Mouse (Mus musculus) kidney, postnatal 0 days (tissue): ENCODE data around the gene Gnpda2. TPM values are rescaled to one million over a fixed set of nuclear protein-coding genes. Genes with fewer than 3 reads are reported as not detected.

Experiments
- ATAC-seq: fragments of 200-750 bp; cut with Nextera tagmentation; replicated peaks from 2 replicates; pipeline ENCODE4 v1.8.0; 2017; ENCODE audit warnings: low read depth, moderate number of reproducible peaks, moderate TSS enrichment, moderate library complexity; ENCODE audit not compliant: low FRiP score
- DNase-seq: peaks from one replicate; pipeline ENCODE4 v3.0.0-alpha.2; 2016; ENCODE audit warnings: low spot score
- H3K27ac ChIP-seq: fragments of 300-500 bp; sonication (generic); 2 replicates; pipeline ENCODE4 v1.5.1; 2014; ENCODE audit warnings: mild to moderate bottlenecking
- H3K27me3 ChIP-seq: fragments of 300-500 bp; sonication (generic); 2 replicates; pipeline ENCODE4 v1.6.1; 2014; ENCODE audit warnings: low read length, mixed read lengths; ENCODE audit not compliant: insufficient read depth
- H3K36me3 ChIP-seq: fragments of 300-500 bp; sonication (generic); 2 replicates; pipeline ENCODE4 v1.6.1; 2014; ENCODE audit warnings: low read length, mixed read lengths; ENCODE audit not compliant: insufficient read depth
- H3K4me1 ChIP-seq: fragments of 300-500 bp; sonication (generic); replicated peaks from 2 replicates; pipeline ENCODE4 v1.6.1; 2014; ENCODE audit warnings: antibody characterized with exemption, low read length, mixed read lengths; ENCODE audit not compliant: insufficient read depth
- H3K4me2 ChIP-seq: fragments of 300-500 bp; sonication (generic); 2 replicates; pipeline ENCODE4 v1.6.1; 2014; ENCODE audit warnings: mild to moderate bottlenecking, low read length, moderate library complexity, mixed read lengths
- H3K4me3 ChIP-seq: fragments of 300-500 bp; sonication (generic); replicated peaks from 2 replicates; pipeline ENCODE4 v1.5.1; 2014; ENCODE audit warnings: low read depth, low read length
- H3K9ac ChIP-seq: fragments of 300-500 bp; sonication (generic); 2 replicates; pipeline ENCODE4 v1.6.1; 2014; ENCODE audit warnings: low read depth, low read length
- H3K9me3 ChIP-seq: fragments of 300-500 bp; sonication (generic); replicated peaks from 2 replicates; pipeline ENCODE4 v1.6.1; 2016; ENCODE audit warnings: low read length, inconsistent platforms, mixed read lengths
- CTCF ChIP-seq: IDR thresholded peaks from 2 replicates; pipeline ENCODE4 v1.5.1; 2016; ENCODE audit warnings: antibody characterized with exemption, low read depth, mild to moderate bottlenecking, moderate library complexity
- WGBS: fragments of 180-500 bp; shearing (Covaris S2); extraction: QIAGEN DNeasy Blood & Tissue Kit; methylation state at CpG from one replicate; pipeline ENCODE4 v1.1.7; 2014; 5-methylcytosine and 5-hydroxymethylcytosine counted together
- polyA plus RNA-seq: library from polyadenylated mRNA; unstranded; fragments of >200 nt; fragmentation: Nextera tagmentation; extraction: Ambion mirVana; gene quantifications from 2 replicates; pipeline ENCODE4 v1.2.1, GENCODE M21; 2015

Gnpda2 gene
- 74.8 and 84.5 TPM in 2 replicates for polyA plus RNA-seq

- WGBS: 2% methylated on average over 42 of the region's 42 CpGs
- peak within 1 kb of the TSS; percentile 87 for H3K9ac ChIP-seq
These were observed at the start of gene Gnpda2 for GRCm38 (mm10) chr5:69591640-69592461. TSS of gene Gnpda2 (minus strand) at chr5:69592340.

GRCm38 (mm10) chr5:69634766-69635165, 42.6 kb upstream of the Gnpda2 start:
- H3K4me3 ChIP-seq: no peak overlapping the region
- H3K4me1 ChIP-seq: no peaks in the 10 kb centered on the region

More at GRCm38 (mm10) chr5:69591640-69592461, at the start of gene Gnpda2:
- DNase-seq (peak; percentile 97), ATAC-seq (peak; percentile 97)
- TF ChIP-seq CTCF: peak; percentile 60
- Histone ChIP-seq H3K36me3 (no peaks in the 10 kb centered on the region), H3K4me3 (peak within 1 kb of the TSS; percentile 77), H3K27me3 (no peaks in the 10 kb centered on the region), H3K9me3 (no peaks in the 10 kb centered on the region), H3K4me1 (peaks cover 3% of the 10 kb centered on the region; the same call in 1 of the 2 replicates), H3K27ac (peak within 1 kb of the TSS; percentile 83), H3K4me2 (peak within 1 kb of the TSS; percentile 82)

GRCm38 (mm10) chr5:69620899-69621298, 28.8 kb upstream of the Gnpda2 start:
- Histone ChIP-seq H3K27me3 (no peaks in the 10 kb centered on the region), H3K9me3 (no peaks in the 10 kb centered on the region), H3K9ac (no peak overlapping the region), H3K4me2 (no peak overlapping the region), H3K36me3 (no peaks in the 10 kb centered on the region), H3K27ac (no peak overlapping the region), H3K4me1 (no peaks in the 10 kb centered on the region), H3K4me3 (no peak overlapping the region)
- WGBS: 81% methylated on average over 1 of the region's 1 CpGs
- TF ChIP-seq CTCF: no peak
- ATAC-seq (no peak), DNase-seq (no peak)

More at GRCm38 (mm10) chr5:69634766-69635165, 42.6 kb upstream of the Gnpda2 start:
- WGBS: 60% methylated on average over 4 of the region's 4 CpGs
- Histone ChIP-seq H3K27me3 (no peaks in the 10 kb centered on the region), H3K9me3 (no peaks in the 10 kb centered on the region), H3K4me2 (no peak overlapping the region), H3K36me3 (no peaks in the 10 kb centered on the region), H3K9ac (no peak overlapping the region), H3K27ac (no peak overlapping the region)
- DNase-seq (no peak), ATAC-seq (no peak)
- no peak for TF ChIP-seq CTCF

GRCm38 (mm10) chr5:69613209-69613796, 21.2 kb upstream of the Gnpda2 start:
- Histone ChIP-seq H3K4me2 (no peak overlapping the region), H3K36me3 (no peaks in the 10 kb centered on the region), H3K9me3 (no peaks in the 10 kb centered on the region), H3K4me1 (no peaks in the 10 kb centered on the region), H3K27me3 (no peaks in the 10 kb centered on the region), H3K27ac (no peak overlapping the region), H3K9ac (no peak overlapping the region), H3K4me3 (no peak overlapping the region)
- 15% methylated on average over 4 of the region's 4 CpGs for WGBS
- TF ChIP-seq CTCF: peak; percentile 78
- ATAC-seq (no peak), DNase-seq (peak; percentile 77)

- H3K9me3 ChIP-seq: no peaks in the 10 kb centered on the region
- ATAC-seq (no peak), DNase-seq (peak; percentile 69)
- no peaks in the 10 kb centered on the region for H3K4me1 ChIP-seq
- no peaks in the 10 kb centered on the region for H3K27me3 ChIP-seq
- no peak overlapping the region for H3K4me2 ChIP-seq
- H3K36me3 ChIP-seq: no peaks in the 10 kb centered on the region
- TF ChIP-seq CTCF: peak; percentile 61
- no peak overlapping the region for H3K4me3 ChIP-seq
- H3K9ac ChIP-seq: no peak overlapping the region
- H3K27ac ChIP-seq: no peak overlapping the region
These were observed 8.9 kb upstream of the Gnpda2 start for GRCm38 (mm10) chr5:69601027-69601426.

- DNase-seq (peak; percentile 27), ATAC-seq (no peak)
- peak overlapping the region; percentile 76 for H3K4me3 ChIP-seq
- H3K4me1 ChIP-seq: 0 out of 2 replicates have a peak, but pooled peaks cover 6% of the 10 kb centered on the region
- no peaks in the 10 kb centered on the region for H3K27me3 ChIP-seq
- 11% methylated on average over 16 of the region's 16 CpGs for WGBS
- H3K9me3 ChIP-seq: no peaks in the 10 kb centered on the region
- no peak for TF ChIP-seq CTCF
- H3K4me2 ChIP-seq: peak overlapping the region; percentile 67
- peak overlapping the region; percentile 87 for H3K9ac ChIP-seq
- peaks cover 9% of the 10 kb centered on the region; the same call in 1 of the 2 replicates for H3K36me3 ChIP-seq
- peak overlapping the region; percentile 83 for H3K27ac ChIP-seq
These were observed 34.7 kb downstream of the Gnpda2 start for GRCm38 (mm10) chr5:69557404-69557935.
